Mouse (Mus musculus): ENCODE data around the gene Lpin3. TPM values are rescaled to one million over a fixed set of nuclear protein-coding genes. Genes with fewer than 3 reads are reported as not detected.
A peak's percentile ranks its signal among the peaks of the same experiment; 100 is the strongest.

Lpin3 gene
- polyA plus RNA-seq, 1 experiment from 2014 or later: 0.55 TPM

GRCm38 (mm10) chr2:160887284-160887683, 6.8 kb downstream of the Lpin3 start:
- DNase-seq (peak; percentile 72), ATAC-seq (ENCODE audit: low read depth) (peak; percentile 80)
- Histone ChIP-seq H3K4me3 (replicated peaks) (peak overlapping the region; percentile 57), H3K9ac (no peak overlapping the region), H3K36me3 (no peaks in the 10 kb centered on the region), H3K4me2 (peak overlapping the region; percentile 75), H3K4me1 (replicated peaks) (peaks cover 12% of the 10 kb centered on the region), H3K27me3 (0 out of 2 replicates have a peak, but pooled peaks cover 7% of the 10 kb centered on the region), H3K27ac (no peak overlapping the region), H3K9me3 (replicated peaks) (no peaks in the 10 kb centered on the region)
- WGBS (ENCODE audit: insufficient replicate concordance): 1% methylated on average over 11 of the region's 11 CpGs

- under 1% methylated on average over 26 of the region's 26 CpGs for WGBS (ENCODE audit: insufficient replicate concordance)
- Histone ChIP-seq H3K36me3 (no peaks in the 10 kb centered on the region), H3K9ac (peak overlapping the region; percentile 52), H3K27me3 (0 out of 2 replicates have a peak, but pooled peaks cover 7% of the 10 kb centered on the region), H3K4me1 (replicated peaks) (peaks cover 12% of the 10 kb centered on the region), H3K27ac (no peak overlapping the region), H3K9me3 (replicated peaks) (no peaks in the 10 kb centered on the region), H3K4me2 (peak overlapping the region; percentile 75), H3K4me3 (replicated peaks) (peak overlapping the region; percentile 57)
- ATAC-seq (ENCODE audit: low read depth) (peak; percentile 76), DNase-seq (peak; percentile 46)
Measured at GRCm38 (mm10) chr2:160887859-160888258, 7.4 kb downstream of the Lpin3 start.

- DNase-seq (no peak), ATAC-seq (ENCODE audit: low read depth) (no peak)
- Histone ChIP-seq H3K4me3 (replicated peaks) (no peak overlapping the region), H3K4me1 (replicated peaks) (peaks cover 12% of the 10 kb centered on the region), H3K36me3 (peaks cover 3% of the 10 kb centered on the region; the same call in 1 of the 2 replicates), H3K27ac (no peak overlapping the region), H3K9ac (no peak overlapping the region), H3K27me3 (0 out of 2 replicates have a peak, but pooled peaks cover 7% of the 10 kb centered on the region), H3K4me2 (no peak overlapping the region), H3K9me3 (replicated peaks) (no peaks in the 10 kb centered on the region)
- 64% methylated on average over 5 of the region's 5 CpGs for WGBS (ENCODE audit: insufficient replicate concordance)
Measured at GRCm38 (mm10) chr2:160891045-160891444, 10.6 kb downstream of the Lpin3 start.

- Histone ChIP-seq H3K9ac (no peak overlapping the region), H3K9me3 (replicated peaks) (no peaks in the 10 kb centered on the region), H3K4me1 (replicated peaks) (peaks cover 12% of the 10 kb centered on the region), H3K4me3 (replicated peaks) (no peak overlapping the region), H3K27ac (no peak overlapping the region), H3K36me3 (peaks cover 3% of the 10 kb centered on the region; the same call in 1 of the 2 replicates), H3K4me2 (no peak overlapping the region), H3K27me3 (0 out of 2 replicates have a peak, but pooled peaks cover 7% of the 10 kb centered on the region)
- ATAC-seq (ENCODE audit: low read depth) (no peak), DNase-seq (no peak)
- WGBS (ENCODE audit: insufficient replicate concordance): 70% methylated on average over 9 of the region's 9 CpGs
Measured at GRCm38 (mm10) chr2:160891697-160892096, 11.2 kb downstream of the Lpin3 start.

- Histone ChIP-seq H3K4me3 (replicated peaks) (no peak overlapping the region), H3K36me3 (no peaks in the 10 kb centered on the region), H3K27me3 (no peaks in the 10 kb centered on the region), H3K27ac (no peak overlapping the region), H3K4me1 (replicated peaks) (no peaks in the 10 kb centered on the region), H3K9ac (no peak overlapping the region), H3K4me2 (no peak overlapping the region), H3K9me3 (replicated peaks) (no peaks in the 10 kb centered on the region)
- 37% methylated on average over 7 of the region's 7 CpGs for WGBS (ENCODE audit: insufficient replicate concordance)
- ATAC-seq (ENCODE audit: low read depth) (no peak), DNase-seq (no peak)
Measured at GRCm38 (mm10) chr2:160901656-160902412, 21.4 kb downstream of the Lpin3 start.

GRCm38 (mm10) chr2:160905301-160905700, 24.8 kb downstream of the Lpin3 start:
- no peak overlapping the region for H3K9ac ChIP-seq
- DNase-seq (no peak), ATAC-seq (ENCODE audit: low read depth) (no peak)
- peaks cover 15% of the 10 kb centered on the region for H3K27me3 ChIP-seq
- H3K36me3 ChIP-seq: no peaks in the 10 kb centered on the region
- H3K4me1 ChIP-seq (replicated peaks): no peaks in the 10 kb centered on the region
- H3K9me3 ChIP-seq (replicated peaks): no peaks in the 10 kb centered on the region
- H3K4me3 ChIP-seq (replicated peaks): no peak overlapping the region
- no peak overlapping the region for H3K4me2 ChIP-seq
- no peak overlapping the region for H3K27ac ChIP-seq
- 81% methylated on average over 12 of the region's 12 CpGs for WGBS (ENCODE audit: insufficient replicate concordance)

- ATAC-seq (ENCODE audit: low read depth) (no peak), DNase-seq (no peak)
- Histone ChIP-seq H3K4me2 (no peak overlapping the region), H3K9me3 (replicated peaks) (no peaks in the 10 kb centered on the region), H3K36me3 (no peaks in the 10 kb centered on the region), H3K9ac (no peak overlapping the region), H3K27me3 (peaks cover 23% of the 10 kb centered on the region), H3K27ac (no peak overlapping the region), H3K4me3 (replicated peaks) (no peak overlapping the region), H3K4me1 (replicated peaks) (no peaks in the 10 kb centered on the region)
- 57% methylated on average over 5 of the region's 5 CpGs for WGBS (ENCODE audit: insufficient replicate concordance)
Measured at GRCm38 (mm10) chr2:160906101-160906500, 25.6 kb downstream of the Lpin3 start.

GRCm38 (mm10) chr2:160908607-160909006, 28.1 kb downstream of the Lpin3 start:
- no peak for DNase-seq
- H3K27ac ChIP-seq: no peak overlapping the region
- 49% methylated on average over 18 of the region's 18 CpGs for WGBS (ENCODE audit: insufficient replicate concordance)
- no peak overlapping the region for H3K9ac ChIP-seq
- peaks cover 47% of the 10 kb centered on the region for H3K27me3 ChIP-seq
- H3K4me2 ChIP-seq: no peak overlapping the region
- H3K4me3 ChIP-seq (replicated peaks): no peak overlapping the region
- H3K36me3 ChIP-seq: no peaks in the 10 kb centered on the region
- H3K4me1 ChIP-seq (replicated peaks): 0 out of 2 replicates have a peak, but pooled peaks cover 6% of the 10 kb centered on the region
- ATAC-seq (ENCODE audit: low read depth): no peak
- no peaks in the 10 kb centered on the region for H3K9me3 ChIP-seq (replicated peaks)

GRCm38 (mm10) chr2:160910633-160911032, 30.2 kb downstream of the Lpin3 start:
- Histone ChIP-seq H3K4me2 (no peak overlapping the region), H3K36me3 (no peaks in the 10 kb centered on the region), H3K4me1 (replicated peaks) (0 out of 2 replicates have a peak, but pooled peaks cover 6% of the 10 kb centered on the region), H3K27me3 (peaks cover 62% of the 10 kb centered on the region), H3K9ac (no peak overlapping the region), H3K9me3 (replicated peaks) (no peaks in the 10 kb centered on the region), H3K4me3 (replicated peaks) (no peak overlapping the region), H3K27ac (no peak overlapping the region)
- WGBS (ENCODE audit: insufficient replicate concordance): 62% methylated on average over 5 of the region's 5 CpGs
- DNase-seq: no peak
- ATAC-seq (ENCODE audit: low read depth): no peak

GRCm38 (mm10) chr2:160911558-160912201, 31.2 kb downstream of the Lpin3 start:
- H3K27me3 ChIP-seq: peaks cover 62% of the 10 kb centered on the region
- no peak overlapping the region for H3K27ac ChIP-seq
- DNase-seq (no peak), ATAC-seq (ENCODE audit: low read depth) (no peak)
- H3K4me1 ChIP-seq (replicated peaks): 0 out of 2 replicates have a peak, but pooled peaks cover 6% of the 10 kb centered on the region
- peak overlapping the region; percentile 9; the same call in 1 of the 2 replicates for H3K9ac ChIP-seq
- H3K9me3 ChIP-seq (replicated peaks): no peaks in the 10 kb centered on the region
- H3K36me3 ChIP-seq: no peaks in the 10 kb centered on the region
- H3K4me3 ChIP-seq (replicated peaks): peak overlapping the region; percentile 40
- H3K4me2 ChIP-seq: peak overlapping the region; percentile 60
- WGBS (ENCODE audit: insufficient replicate concordance): 3% methylated on average over 55 of the region's 64 CpGs

- no peaks in the 10 kb centered on the region for H3K9me3 ChIP-seq (replicated peaks)
- peak within 1 kb of the TSS; percentile 60 for H3K4me2 ChIP-seq
- 0 out of 2 replicates have a peak, but pooled peaks cover 6% of the 10 kb centered on the region for H3K4me1 ChIP-seq (replicated peaks)
- 3% methylated on average over 46 of the region's 46 CpGs for WGBS (ENCODE audit: insufficient replicate concordance)
- peak within 1 kb of the TSS; percentile 9; the same call in 1 of the 2 replicates for H3K9ac ChIP-seq
- peaks cover 62% of the 10 kb centered on the region for H3K27me3 ChIP-seq
- H3K27ac ChIP-seq: no peak within 1 kb of the TSS
- no peaks in the 10 kb centered on the region for H3K36me3 ChIP-seq
- peak within 1 kb of the TSS; percentile 40 for H3K4me3 ChIP-seq (replicated peaks)
- no peak for ATAC-seq (ENCODE audit: low read depth)
- DNase-seq: no peak
Measured at GRCm38 (mm10) chr2:160912231-160912671, 31.8 kb downstream of the Lpin3 start, which contains the start of gene Emilin3. Gene Emilin3, minus strand, starts transcription at chr2:160912328.
